Mouse (Mus musculus) cerebellum, adult 2 months (tissue): ENCODE data around the gene Pkp1.

Source experiments
- CTCF ChIP-seq: fragments of 200-500 bp; IDR thresholded peaks from 2 replicates; pipeline ENCODE4 v1.5.1; 2011; ENCODE audit warnings: low read depth, mild to moderate bottlenecking, control low read depth, low read length, moderate library complexity, borderline replicate concordance; ENCODE audit not compliant: insufficient read depth
- POLR2A ChIP-seq: fragments of 200-500 bp; IDR thresholded peaks from 2 replicates; pipeline ENCODE4 v1.6.1; 2011; ENCODE audit warnings: low read length, control low read depth, borderline replicate concordance; ENCODE audit not compliant: insufficient read depth

DNA sequence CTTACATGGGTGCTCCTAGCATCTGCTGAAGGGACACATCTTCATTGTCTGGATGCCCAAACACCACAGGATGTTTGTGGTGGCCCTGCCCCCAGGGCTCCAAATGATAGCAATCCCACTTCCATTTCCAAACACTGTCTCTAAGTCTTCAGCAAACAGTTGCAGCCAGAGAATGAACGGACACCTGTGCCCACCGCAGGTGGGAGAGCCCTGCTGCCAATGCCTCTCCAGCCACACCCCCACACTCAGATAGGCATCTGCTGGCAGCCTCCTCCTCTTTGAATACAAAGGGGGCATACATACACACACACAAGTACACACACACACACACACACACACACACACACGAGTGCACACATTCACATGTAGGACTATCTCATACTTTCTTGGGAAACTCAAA, 25.6 kb downstream of the Pkp1 start:
- TF ChIP-seq POLR2A = no peak
- TF ChIP-seq CTCF = no peak
